Mouse (Mus musculus) urinary bladder, postnatal 4 days (tissue): ENCODE data around the gene Olfr231.

Experiments
- DNase-seq, 2 experiments: peaks; one replicate each; pipeline ENCODE4 v3.0.0; 2021 to 2022; ENCODE audit warnings: low spot score in 2 of 2

Olfr231 gene

DNA sequence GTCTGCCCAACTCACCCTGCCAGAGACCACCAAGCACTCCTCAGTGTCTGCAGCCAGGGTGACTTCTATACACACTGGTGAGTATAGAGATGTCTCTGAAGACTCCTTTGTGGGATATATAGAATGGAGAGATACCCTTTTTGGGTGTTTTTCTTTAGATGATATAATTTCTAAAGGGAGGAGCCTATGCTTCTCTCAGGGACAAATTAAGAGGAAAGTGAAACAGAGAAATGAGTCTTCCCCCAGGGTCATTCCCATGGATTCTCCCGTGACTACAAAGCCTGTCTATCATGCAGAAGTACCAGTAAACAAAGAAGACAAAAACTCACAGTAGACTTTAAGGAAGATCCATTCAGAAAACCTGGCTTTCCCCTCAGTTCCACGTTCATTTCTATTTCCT is at the start of gene Olfr231:
Gene Olfr231, minus strand, starts transcription at position 101 of the 400 bp plus-strand sequence.
- no peak for DNase-seq

DNA sequence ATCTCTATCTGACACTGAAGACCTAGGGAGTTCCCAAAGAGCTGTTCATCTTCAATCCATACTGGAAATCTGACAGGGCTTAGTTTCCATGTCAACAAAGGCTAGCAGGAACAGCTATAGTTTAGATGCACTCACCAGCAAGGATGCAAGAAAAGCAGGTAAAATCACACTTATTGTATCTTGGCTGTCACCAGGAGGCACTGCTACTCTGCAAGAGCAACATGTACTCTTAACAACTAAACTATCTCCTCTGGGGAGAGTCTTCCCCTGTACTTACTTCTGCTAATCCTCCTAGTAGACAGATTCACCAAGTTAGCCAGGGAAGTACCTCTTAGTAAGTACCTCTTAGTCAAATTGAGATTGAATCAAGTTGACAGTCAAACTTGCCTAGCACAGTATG is 48.1 kb upstream of the Olfr231 start:
- DNase-seq: no peak

DNA sequence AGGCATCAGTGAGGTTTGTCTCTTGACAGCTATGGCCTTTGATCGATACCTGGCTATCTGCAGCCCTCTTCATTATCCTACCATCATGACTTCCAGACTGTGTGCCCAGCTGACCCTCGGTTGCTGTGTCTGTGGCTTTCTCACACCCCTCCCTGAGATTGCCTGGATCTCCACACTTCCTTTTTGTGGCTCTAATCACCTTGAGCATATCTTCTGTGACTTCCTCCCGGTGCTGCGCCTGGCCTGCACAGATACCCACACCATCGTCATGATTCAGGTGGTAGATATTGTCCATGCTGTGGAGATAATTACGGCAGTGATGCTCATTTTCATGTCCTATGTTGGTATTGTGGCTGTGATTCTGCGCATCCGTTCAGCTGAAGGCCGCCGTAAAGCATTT is 38.1 kb upstream of the Olfr231 start:
- DNase-seq: no peak

DNA sequence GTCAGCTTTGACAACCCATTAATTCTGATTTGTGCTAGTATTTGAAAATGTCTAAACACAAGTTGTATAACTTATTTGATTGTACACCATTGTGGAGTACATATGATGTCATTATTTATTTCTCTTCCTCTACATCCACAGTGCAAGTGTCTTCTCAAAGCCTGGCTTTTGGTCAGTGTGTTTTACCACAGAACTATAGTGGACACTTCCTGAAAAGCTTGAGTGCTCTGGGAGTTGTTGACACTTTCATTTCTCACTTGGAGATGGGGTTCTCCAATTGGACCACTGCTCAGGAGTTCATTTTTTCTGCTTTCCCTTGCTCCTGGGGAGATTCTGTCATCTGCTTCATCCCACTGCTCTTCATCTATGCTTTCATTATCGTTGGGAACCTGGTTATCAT is 37.5 kb upstream of the Olfr231 start:
- DNase-seq: no peak

DNA sequence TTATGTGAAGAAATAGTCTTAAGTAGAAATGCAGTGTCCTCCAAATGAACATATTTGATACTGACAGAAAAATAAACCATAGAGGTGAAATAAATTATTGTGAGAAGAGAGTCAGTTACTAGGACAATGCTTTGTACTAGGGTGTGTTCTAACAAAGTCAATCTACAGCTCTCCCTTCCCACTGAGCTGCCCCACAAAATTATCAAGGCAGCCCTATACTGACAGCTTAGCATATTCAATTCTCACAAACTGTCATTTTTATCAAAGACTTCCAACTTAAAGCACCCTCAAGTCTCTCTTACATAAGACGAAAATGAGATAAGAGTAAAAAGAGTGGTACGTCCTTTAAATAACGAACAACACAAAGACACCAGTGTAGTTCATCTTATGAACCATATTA is 36.7 kb upstream of the Olfr231 start:
- DNase-seq: no peak

DNA sequence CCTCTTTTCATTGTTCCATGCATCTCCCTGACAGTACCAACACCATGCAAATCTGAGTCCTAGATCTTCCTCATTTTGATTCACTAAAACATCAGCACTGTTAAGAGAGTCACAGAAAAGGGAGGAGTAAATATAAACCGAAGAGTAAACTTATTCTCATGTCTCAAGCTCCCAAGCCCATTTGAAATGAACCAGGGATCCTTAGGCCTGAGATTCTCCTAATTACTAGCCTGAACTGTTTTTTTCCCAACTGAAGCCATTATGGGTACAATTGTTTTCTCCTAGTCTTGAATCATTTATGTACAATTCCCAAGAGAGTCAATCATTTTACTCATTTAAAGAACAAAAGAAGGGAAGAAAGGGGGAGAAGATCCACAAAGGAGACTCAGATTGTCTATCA is 34.4 kb upstream of the Olfr231 start, which contains the start of gene Olfr420:
Gene Olfr420, plus strand, starts transcription at position 301 of the 400 bp plus-strand sequence.
- no peak for DNase-seq

DNA sequence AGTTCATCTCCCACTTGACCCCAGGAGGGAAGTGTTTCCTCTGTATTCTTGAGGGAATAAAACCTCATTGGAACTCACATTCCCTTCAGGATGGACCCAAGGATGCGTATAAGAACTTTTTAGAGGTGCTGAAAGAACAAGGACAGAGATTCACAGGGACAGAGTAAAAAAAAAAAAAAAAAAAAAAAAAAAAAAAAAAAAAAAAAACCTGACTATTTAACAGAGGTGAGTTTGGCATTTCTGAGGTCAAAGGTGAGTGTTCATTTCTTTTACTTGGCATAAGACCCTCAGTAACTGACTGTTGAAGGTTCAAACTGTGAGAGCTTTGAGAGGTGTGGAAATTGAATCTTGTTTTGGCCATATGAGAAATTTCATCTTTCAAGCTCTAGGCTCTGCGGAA is 28.3 kb upstream of the Olfr231 start:
- no peak for DNase-seq

DNA sequence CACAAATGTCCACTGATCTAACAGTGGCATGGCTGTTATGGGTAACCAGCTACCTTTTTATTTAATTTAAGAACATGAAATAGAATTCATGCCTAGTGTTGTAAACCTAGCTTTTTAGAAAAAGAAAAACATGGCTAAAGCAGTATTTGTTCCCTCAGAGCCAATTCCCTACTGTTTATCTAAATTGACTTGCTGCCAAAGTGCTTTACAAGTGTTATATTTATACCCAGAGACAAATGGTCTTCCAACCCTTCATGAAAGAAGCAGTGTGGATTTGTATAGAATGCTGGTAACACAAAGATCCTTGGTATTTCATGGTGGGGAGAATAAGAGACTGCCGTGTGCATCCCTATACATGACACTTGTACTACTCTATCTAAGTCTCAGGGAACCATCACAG is 25.7 kb upstream of the Olfr231 start:
- DNase-seq: no peak

DNA sequence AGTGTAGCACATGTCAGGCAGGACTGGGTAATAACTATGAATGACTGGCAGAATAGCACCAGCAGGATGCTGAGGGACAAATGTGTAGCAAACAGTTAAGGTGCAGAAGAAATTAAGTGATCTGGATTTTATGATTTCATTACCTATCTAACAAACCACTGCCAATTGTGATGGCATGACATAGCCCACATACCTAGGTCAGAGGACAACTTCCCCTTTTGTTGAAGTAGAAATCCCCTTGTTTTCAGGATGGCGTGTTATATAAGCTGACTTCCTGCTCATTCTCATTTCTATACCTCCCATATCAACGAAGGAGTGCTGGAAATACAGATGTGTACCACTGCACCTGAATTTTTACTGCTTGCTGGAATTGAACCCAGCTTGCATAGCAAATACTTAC is 20.4 kb upstream of the Olfr231 start:
- no peak for DNase-seq

DNA sequence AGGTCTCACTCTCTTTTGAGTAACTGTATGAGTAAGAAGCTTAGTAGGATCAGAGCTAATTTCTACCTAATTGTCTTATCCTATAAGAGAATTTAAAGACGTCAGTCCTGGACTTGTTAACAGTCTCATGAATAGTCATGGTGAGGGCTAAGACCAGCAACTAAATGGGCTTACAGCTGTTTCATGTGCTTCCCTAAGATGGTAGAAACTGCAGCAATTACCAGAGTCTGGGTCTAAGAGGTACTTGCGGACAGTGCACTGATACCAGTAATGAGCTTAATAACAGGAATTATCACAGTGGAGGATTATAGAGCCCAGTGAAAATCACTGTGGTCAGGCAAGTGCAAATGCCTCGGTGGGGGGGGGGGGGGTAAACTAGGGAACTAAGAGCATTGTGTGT is 11.0 kb upstream of the Olfr231 start:
- DNase-seq: no peak

DNA sequence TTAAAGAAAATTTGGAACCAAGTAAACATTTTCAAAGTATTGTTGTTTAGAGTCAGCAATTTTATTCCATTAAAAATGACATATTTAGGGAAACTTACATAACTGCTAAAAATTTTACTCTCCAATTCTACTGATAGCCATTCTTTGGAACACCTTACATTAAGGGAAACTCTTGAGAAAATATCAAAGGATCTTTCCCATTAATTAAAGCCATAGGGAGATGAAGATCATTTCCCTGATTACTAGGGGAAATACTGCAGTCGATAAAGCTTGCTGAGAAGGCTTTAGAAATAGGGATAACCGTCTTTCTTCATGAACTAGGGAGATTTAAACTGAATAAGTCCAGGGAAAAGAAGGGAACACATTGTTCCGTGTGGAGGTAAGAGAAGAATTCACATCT is 10.3 kb upstream of the Olfr231 start, which contains the start of gene Olfr424:
Gene Olfr424, plus strand, starts transcription at position 301 of the 400 bp plus-strand sequence.
- DNase-seq: no peak

DNA sequence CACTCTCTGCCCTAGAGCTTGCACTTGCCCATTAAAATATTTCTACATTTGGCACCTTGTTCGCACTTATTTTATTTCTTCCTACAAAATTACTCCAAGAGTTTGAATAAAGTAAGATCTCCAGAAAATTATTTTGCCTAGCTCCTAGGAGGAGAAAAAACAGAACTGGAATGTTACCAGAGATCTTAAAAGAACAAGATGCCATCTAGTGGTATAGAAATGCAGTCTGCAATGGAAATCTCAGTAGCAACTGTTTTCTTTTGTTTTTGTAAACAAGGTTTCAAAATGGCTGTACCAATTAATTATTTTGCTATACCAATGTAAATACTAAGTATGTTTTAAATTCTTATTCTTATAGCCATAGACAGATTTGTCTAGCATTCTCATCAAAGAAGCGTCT is 17.2 kb downstream of the Olfr231 start:
- DNase-seq: no peak

DNA sequence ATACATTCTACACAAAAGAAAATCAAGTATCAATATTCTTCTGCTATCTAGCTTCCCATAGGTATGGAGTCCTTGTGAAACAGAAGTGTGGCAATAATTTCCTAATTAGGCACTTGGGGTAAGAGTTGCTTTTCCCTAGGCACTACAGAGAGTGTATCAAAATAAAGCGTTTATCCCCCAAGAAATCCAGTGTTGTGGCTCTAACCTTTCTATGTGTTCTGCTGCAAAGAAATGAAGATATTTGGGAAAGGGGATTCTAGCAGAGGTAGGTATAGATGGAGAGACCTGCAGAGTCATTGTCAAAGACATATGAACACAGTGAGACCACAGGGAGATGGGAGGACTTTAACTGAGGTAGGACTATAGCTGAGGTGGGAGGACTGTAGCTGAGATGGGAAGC is 24.4 kb downstream of the Olfr231 start, which contains the start of gene Olfr427:
Gene Olfr427, plus strand, starts transcription at position 301 of the 400 bp plus-strand sequence.
- no peak for DNase-seq

DNA sequence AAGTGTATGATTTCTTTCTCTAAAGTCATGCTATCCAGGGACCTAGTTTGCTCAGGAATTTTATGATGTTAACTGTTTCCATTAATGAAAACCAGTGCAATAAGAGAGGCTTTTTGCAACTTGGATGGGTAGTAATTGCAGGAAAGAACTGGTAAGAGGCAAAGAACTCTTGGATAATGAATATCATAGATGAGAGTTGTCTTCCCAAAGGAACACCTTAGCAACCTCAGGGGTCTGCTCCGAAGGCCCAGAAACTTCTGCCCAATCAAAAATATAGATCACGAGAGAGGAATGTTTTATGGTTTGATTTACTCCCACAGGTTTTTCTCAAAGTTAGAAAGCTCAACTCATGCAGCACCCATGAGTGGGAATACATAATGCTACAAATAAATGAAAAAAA is 36.9 kb downstream of the Olfr231 start, which contains the start of gene Olfr429:
Gene Olfr429, plus strand, starts transcription at position 301 of the 400 bp plus-strand sequence.
- DNase-seq: no peak

DNA sequence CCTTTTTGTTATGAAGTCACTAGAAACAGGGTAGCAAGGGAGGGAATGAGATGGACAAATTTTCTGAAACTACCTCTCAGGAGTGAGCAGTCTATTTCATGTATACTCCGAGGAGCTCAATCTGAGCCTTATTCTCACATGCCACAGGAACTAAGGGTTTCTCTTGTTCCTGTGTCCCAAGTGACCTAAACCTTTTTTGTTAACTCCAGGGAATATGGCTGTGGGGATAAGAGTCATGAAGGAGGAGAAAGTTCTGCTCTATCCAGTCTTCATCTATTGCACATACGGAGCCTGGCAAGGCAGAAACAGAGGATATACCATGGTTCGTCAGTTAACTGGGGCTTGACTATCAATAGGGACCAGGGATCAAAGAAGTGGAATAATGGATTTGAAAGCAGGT is 54.7 kb downstream of the Olfr231 start, which contains the start of gene Olfr430:
Gene Olfr430, plus strand, starts transcription at position 301 of the 400 bp plus-strand sequence.
- no peak for DNase-seq
